Mouse (Mus musculus) thymus, postnatal 25 days (tissue): ENCODE data around the gene Kcnk13.

Source experiments
- DNase-seq: peaks from one replicate; pipeline ENCODE4 v3.0.0; 2022

The Kcnk13 gene

GRCm38 (mm10) chr12:100100707-100101030 lies 136.4 kb downstream of the Kcnk13 start:
- DNase-seq = no peak

GRCm38 (mm10) chr12:100101651-100102050 lies 137.4 kb downstream of the Kcnk13 start:
- DNase-seq = no peak

DNA sequence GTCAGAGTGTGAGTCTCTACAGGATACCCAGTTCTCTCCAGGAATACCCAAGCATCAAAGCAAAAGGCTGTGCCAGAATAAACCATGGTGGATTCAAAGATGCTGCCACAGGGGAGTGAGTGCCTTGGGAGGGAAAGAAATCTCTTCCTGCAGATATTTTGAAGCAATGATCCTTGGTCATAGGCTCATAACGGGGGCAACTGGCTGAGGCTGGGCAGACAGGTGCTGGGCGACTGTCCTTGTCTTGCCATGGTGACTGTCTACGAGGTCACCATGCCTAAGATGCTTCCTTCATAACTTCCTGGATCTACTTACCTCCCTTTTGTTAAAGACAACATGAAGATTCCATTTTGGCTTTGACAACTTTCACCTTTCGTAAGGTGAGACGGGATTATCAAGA lies 140.2 kb downstream of the Kcnk13 start:
- DNase-seq = no peak

- peak; percentile 80 for DNase-seq
Observed at GRCm38 (mm10) chr12:100106275-100106895, 142.1 kb downstream of the Kcnk13 start.

DNA sequence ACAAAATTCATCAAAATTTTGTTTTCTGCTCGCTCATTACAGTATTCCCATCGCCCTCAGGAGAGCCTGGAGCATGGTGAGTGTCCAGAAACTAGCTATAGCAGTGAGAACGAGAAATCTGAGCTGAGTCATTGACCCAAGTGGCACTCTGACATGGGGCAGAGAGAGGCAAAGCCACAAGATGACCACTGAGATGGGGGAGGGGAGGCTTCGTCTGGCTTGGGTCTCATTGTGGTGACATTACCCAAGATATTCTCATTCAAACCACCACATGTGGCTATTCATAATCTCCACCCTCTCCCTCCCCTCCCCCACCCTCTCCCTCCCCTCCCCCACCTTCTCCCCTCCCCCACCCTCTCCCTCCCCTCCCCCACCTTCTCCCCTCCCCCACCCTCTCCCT lies 143.1 kb downstream of the Kcnk13 start:
- no peak for DNase-seq

DNA sequence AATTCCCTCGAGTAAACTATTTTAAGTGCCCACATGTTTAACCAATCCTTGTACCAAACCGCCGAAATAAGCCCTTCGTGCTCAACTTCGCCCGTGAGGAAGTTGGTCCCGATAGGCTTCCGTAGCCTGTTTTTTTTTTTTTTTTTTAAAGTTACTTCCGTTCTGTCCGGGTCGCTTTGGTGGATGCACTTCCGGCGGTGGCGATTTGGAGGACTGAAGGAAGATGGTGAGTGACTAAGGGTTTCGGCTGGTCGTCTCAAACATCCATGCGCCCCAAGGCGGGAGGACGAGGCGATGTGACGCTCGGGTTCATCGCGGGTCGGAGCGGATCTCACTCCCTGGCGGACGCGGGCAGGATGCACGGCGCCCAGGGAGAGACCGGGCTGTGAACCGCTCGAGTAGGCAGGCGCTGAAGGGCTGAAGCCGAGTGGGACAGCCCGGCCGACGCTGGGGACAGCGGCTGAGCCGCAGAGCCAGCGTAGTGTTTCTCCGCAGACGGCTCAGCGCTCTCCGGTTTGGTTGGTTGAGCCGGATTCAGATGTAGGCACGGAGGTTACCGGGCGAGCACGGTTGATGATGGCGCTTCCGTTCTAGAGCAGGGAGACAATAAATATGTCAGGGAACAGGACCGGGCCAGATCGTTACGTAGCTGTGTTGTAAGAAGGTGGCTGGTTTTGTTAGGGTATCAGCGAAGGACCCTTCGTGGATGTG lies 145.8 kb downstream of the Kcnk13 start, which contains the start of gene Psmc1:
Gene Psmc1, plus strand, starts transcription at position 169 of the 711 bp plus-strand sequence.
- peak; percentile 74 for DNase-seq
